Mouse (Mus musculus): ENCODE measurements around the gene Pmis2. TPM values are rescaled to one million over a fixed set of nuclear protein-coding genes. Genes with fewer than 3 reads are reported as not detected.

Gene Pmis2
- polyA plus RNA-seq, 1 experiment from 2014 or later = not detected

GRCm38 (mm10) chr7:30625530-30626384, 45.6 kb downstream of the Pmis2 start, which contains the start of gene Cox6b1:
Gene Cox6b1 (minus strand): TSS chr7:30626151.
- WGBS = 2% methylated on average over 44 of the region's 44 CpGs
- Histone ChIP-seq H3K27me3 (ENCODE audit: insufficient read depth, poor library complexity, severe bottlenecking) (no peaks in the 10 kb centered on the region), H3K9me3 (no peaks in the 10 kb centered on the region), H3K27ac (peak within 1 kb of the TSS; percentile 85), H3K36me3 (peaks cover 38% of the 10 kb centered on the region), H3K4me1 (replicated peaks) (peaks cover 14% of the 10 kb centered on the region), H3K4me3 (peak within 1 kb of the TSS; percentile 75)
- peak; percentile 91 for DNase-seq (ENCODE audit: low spot score)

Other genes with a start within 250 kb of the Pmis2 start
- gene Nfkbid, start 249.9 kb downstream of the Pmis2 start, polyA plus RNA-seq (2016; fragmentation: Nextera tagmentation; extraction: Ambion mirVana) = 1.5 and 1.7 TPM in 2 replicates
- 69.7 and 184 TPM in 2 replicates for gene Aplp1, start 226.1 kb downstream of the Pmis2 start, polyA plus RNA-seq (2016; fragmentation: Nextera tagmentation; extraction: Ambion mirVana)
- gene Kirrel2, start 213.9 kb downstream of the Pmis2 start, polyA plus RNA-seq (2016; fragmentation: Nextera tagmentation; extraction: Ambion mirVana) = 11.8 and 35.0 TPM in 2 replicates
- 1.7 and 4.2 TPM in 2 replicates for gene Nphs1, start 213.3 kb downstream of the Pmis2 start, polyA plus RNA-seq (2016; fragmentation: Nextera tagmentation; extraction: Ambion mirVana)
- gene Prodh2, start 178.0 kb downstream of the Pmis2 start, polyA plus RNA-seq (2016; fragmentation: Nextera tagmentation; extraction: Ambion mirVana) = 0.40 TPM in 1 of 2 replicates, not detected in the other
- 40.1 and 79.4 TPM in 2 replicates for gene Arhgap33, start 136.5 kb downstream of the Pmis2 start, polyA plus RNA-seq (2016; fragmentation: Nextera tagmentation; extraction: Ambion mirVana)
- gene Hspb6, start 119.4 kb downstream of the Pmis2 start, polyA plus RNA-seq (2016; fragmentation: Nextera tagmentation; extraction: Ambion mirVana) = 4.1 and 5.3 TPM in 2 replicates
- 13.8 and 15.1 TPM in 2 replicates for gene Proser3, start 119.3 kb downstream of the Pmis2 start, polyA plus RNA-seq (2016; fragmentation: Nextera tagmentation; extraction: Ambion mirVana)
- gene Lin37, start 111.8 kb downstream of the Pmis2 start, polyA plus RNA-seq (2016; fragmentation: Nextera tagmentation; extraction: Ambion mirVana) = 47.6 and 50.2 TPM in 2 replicates
- gene U2af1l4, start 108.3 kb downstream of the Pmis2 start, polyA plus RNA-seq (2016; fragmentation: Nextera tagmentation; extraction: Ambion mirVana) = 96.0 and 106 TPM in 2 replicates
- 16.4 and 16.9 TPM in 2 replicates for gene Gm49396, start 108.3 kb downstream of the Pmis2 start, polyA plus RNA-seq (2016; fragmentation: Nextera tagmentation; extraction: Ambion mirVana)
- 131 and 140 TPM in 2 replicates for gene Psenen, start 108.0 kb downstream of the Pmis2 start, polyA plus RNA-seq (2016; fragmentation: Nextera tagmentation; extraction: Ambion mirVana)
- gene Igflr1, start 106.2 kb downstream of the Pmis2 start, polyA plus RNA-seq (2016; fragmentation: Nextera tagmentation; extraction: Ambion mirVana) = 6.2 and 6.7 TPM in 2 replicates
- 9.6 and 11.0 TPM in 2 replicates for gene Kmt2b, start 82.9 kb downstream of the Pmis2 start, polyA plus RNA-seq (2016; fragmentation: Nextera tagmentation; extraction: Ambion mirVana)
- 0.20 and 0.21 TPM in 2 replicates for gene Zbtb32, start 72.7 kb downstream of the Pmis2 start, polyA plus RNA-seq (2016; fragmentation: Nextera tagmentation; extraction: Ambion mirVana)
- 0.52 and 1.2 TPM in 2 replicates for gene Upk1a, start 58.8 kb downstream of the Pmis2 start, polyA plus RNA-seq (2016; fragmentation: Nextera tagmentation; extraction: Ambion mirVana)
- gene Cox6b1, start 45.5 kb downstream of the Pmis2 start, polyA plus RNA-seq (2016; fragmentation: Nextera tagmentation; extraction: Ambion mirVana) = 810 and 924 TPM in 2 replicates
- 0.14 TPM in 1 of 2 replicates, not detected in the other for gene Etv2, start 35.8 kb downstream of the Pmis2 start, polyA plus RNA-seq (2016; fragmentation: Nextera tagmentation; extraction: Ambion mirVana)
- gene Rbm42, start 21.3 kb downstream of the Pmis2 start, polyA plus RNA-seq (2016; fragmentation: Nextera tagmentation; extraction: Ambion mirVana) = 145 and 175 TPM in 2 replicates
- 63.9 and 76.3 TPM in 2 replicates for gene Haus5, start 6.6 kb downstream of the Pmis2 start, polyA plus RNA-seq (2016; fragmentation: Nextera tagmentation; extraction: Ambion mirVana)
- not detected in 2 replicates for gene 2200002J24Rik, start 27.3 kb upstream of the Pmis2 start, polyA plus RNA-seq (2016; fragmentation: Nextera tagmentation; extraction: Ambion mirVana)
- 0.91 and 1.6 TPM in 2 replicates for gene Atp4a, start 40.6 kb upstream of the Pmis2 start, polyA plus RNA-seq (2016; fragmentation: Nextera tagmentation; extraction: Ambion mirVana)
- gene Tmem147, start 57.9 kb upstream of the Pmis2 start, polyA plus RNA-seq (2016; fragmentation: Nextera tagmentation; extraction: Ambion mirVana) = 163 and 170 TPM in 2 replicates
- gene Gapdhs, start 72.1 kb upstream of the Pmis2 start, polyA plus RNA-seq (2016; fragmentation: Nextera tagmentation; extraction: Ambion mirVana) = 0.26 and 0.69 TPM in 2 replicates
- 0.72 and 0.93 TPM in 2 replicates for gene Sbsn, start 79.9 kb upstream of the Pmis2 start, polyA plus RNA-seq (2016; fragmentation: Nextera tagmentation; extraction: Ambion mirVana)
- gene Dmkn, start 92.2 kb upstream of the Pmis2 start, polyA plus RNA-seq (2016; fragmentation: Nextera tagmentation; extraction: Ambion mirVana) = 0.59 TPM in 1 of 2 replicates, not detected in the other
- not detected in 2 replicates for gene Krtdap, start 116.3 kb upstream of the Pmis2 start, polyA plus RNA-seq (2016; fragmentation: Nextera tagmentation; extraction: Ambion mirVana)
- gene Ffar2, start 152.2 kb upstream of the Pmis2 start, polyA plus RNA-seq (2016; fragmentation: Nextera tagmentation; extraction: Ambion mirVana) = not detected in 2 replicates
- not detected in 2 replicates for gene Ffar3, start 184.6 kb upstream of the Pmis2 start, polyA plus RNA-seq (2016; fragmentation: Nextera tagmentation; extraction: Ambion mirVana)
- not detected in 2 replicates for gene Ffar1, start 190.0 kb upstream of the Pmis2 start, polyA plus RNA-seq (2016; fragmentation: Nextera tagmentation; extraction: Ambion mirVana)
- gene Cd22, start 208.7 kb upstream of the Pmis2 start, polyA plus RNA-seq (2016; fragmentation: Nextera tagmentation; extraction: Ambion mirVana) = 0.11 TPM in 1 of 2 replicates, not detected in the other
- gene Mag, start 243.3 kb upstream of the Pmis2 start, polyA plus RNA-seq (2016; fragmentation: Nextera tagmentation; extraction: Ambion mirVana) = 0.61 and 0.67 TPM in 2 replicates

Measured in hindbrain, embryonic 10.5 days (tissue).